ENCODE assay signal across 8 mouse cellular contexts in the genomic region with DNA sequence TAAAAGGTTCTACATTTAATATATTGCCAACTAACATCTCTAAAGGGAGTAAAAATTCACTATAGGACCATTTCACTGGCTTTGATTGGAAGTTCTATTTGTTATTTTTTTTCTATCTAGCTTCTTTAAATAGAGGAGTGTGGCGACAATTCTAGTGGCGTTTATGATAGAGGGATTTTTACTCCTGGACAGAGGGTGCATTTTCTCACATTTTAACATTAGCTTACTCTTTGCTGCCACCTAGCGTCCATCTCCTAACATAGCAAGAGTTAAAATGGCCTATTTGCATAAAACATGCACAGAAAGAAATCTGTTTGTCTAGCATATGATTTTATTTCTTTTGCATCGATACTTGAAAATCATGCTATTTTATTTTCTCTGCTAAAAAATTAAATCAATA.
DNase-seq lines count a peak whose midpoint lies in the region.

No protein-coding gene starts in this region.

- intact Hi-C loops in left cerebral cortex, postnatal 25 days (cut with DNase I), result loop anchor here (5.0 kb wide), 1 partner anchor 1223 kb away; no protein-coding TSS in a partner anchor

- peak; percentile 36 for DNase-seq in heart, postnatal 4 days
- no peak for DNase-seq in heart, adult 11 months
- peak; percentile 11 for DNase-seq in urinary bladder, postnatal 25 days (ENCODE audit: low spot score)
- no peak for DNase-seq in urinary bladder, postnatal 4 days (ENCODE audit: low spot score in 2 of 2)
- peak; percentile 34 for DNase-seq in embryo, embryonic 11.5 days (ENCODE audit: low read depth, low spot score)
- DNase-seq in left cerebral cortex, postnatal 25 days (ENCODE audit: low spot score in 2 of 2), result peak; percentile 54 to 69
- DNase-seq in retina, postnatal 7 days (ENCODE audit: low read depth, low spot score), result peak; percentile 46
- no peak for DNase-seq in spleen, adult 18-20 months

Comparison
In these comparisons a context has a peak if more than half of its experiments do, and no peak if none do; other contexts are left out.
1. DNase-seq: peak in heart, postnatal 4 days (single experiment), urinary bladder, postnatal 25 days (single experiment), embryo, embryonic 11.5 days (single experiment), left cerebral cortex, postnatal 25 days (2 of 2) and retina, postnatal 7 days (single experiment); none in heart, adult 11 months (single experiment), urinary bladder, postnatal 4 days (0 of 2) and spleen, adult 18-20 months (0 of 2).